Mouse (Mus musculus): ENCODE results near the gene Stx11.
"Not testable (repeated sequence)": the region's sequence is repeated elsewhere in the genome, so short reads cannot be mapped to it uniquely, and the experiment has no call there.

Gene Stx11

GRCm38 (mm10) chr10:12957271-12957670 lies 6.8 kb downstream of the Stx11 start:
- no peak for DNase-seq

DNA sequence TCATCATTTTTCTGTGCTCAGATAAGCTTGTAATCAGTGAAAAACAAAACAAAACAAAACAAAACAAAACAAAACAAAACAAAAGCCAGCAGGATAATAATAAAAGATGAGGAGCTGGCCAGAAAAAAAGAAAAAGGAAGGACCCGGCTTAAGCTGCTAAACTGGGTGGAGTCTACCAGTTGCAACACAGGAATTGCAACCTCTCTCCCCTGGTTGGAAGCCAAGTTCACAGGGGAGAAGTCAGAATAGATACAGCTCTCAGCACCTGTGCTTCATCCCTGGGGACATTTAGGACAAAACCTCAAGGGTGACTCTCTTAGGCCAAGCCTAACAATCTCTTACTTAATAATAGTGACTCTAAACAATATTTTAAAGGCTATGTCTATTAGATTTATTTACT lies 8.3 kb downstream of the Stx11 start:
- no peak for DNase-seq

DNA sequence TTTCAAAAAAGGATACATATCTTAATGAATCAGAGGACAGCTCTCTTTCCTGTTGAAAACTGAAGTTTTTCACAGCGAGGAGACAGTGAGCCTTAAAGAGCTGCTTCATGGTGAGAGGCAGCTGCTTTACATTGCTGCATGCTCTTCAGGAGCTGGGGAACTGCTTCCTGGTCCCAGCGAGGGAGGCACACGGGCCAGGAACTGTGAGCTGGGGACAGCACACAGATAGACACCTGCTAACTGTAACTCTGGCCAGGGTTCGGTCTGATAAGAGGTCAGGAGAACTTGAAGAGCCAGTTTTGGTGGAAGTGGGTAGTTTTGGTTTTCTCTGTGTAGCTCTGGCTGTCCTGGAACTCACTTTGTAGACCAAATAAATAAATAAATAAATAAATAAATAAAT lies 12.7 kb downstream of the Stx11 start:
- DNase-seq, result not testable (repeated sequence)

DNA sequence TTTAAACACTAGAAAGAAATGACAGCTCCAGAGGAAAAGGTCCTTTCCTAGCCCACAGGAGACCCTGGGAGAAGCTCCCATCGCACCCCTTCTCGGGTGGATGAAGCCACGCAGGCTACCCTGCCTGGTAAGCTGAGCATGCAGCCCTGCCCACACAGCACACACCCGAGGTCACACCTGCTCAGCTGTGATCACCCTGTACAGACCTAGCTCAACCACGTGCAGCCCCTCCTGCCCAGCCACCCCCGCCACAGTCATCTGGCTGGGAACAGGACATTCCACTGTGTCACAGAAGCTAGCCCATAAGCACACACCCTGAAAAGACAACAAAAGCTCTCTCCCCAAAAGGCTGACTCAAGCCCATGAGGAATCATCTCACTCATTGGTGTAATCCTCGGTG lies 14.8 kb downstream of the Stx11 start:
- DNase-seq, result no peak

GRCm38 (mm10) chr10:12947606-12948005 lies 16.5 kb downstream of the Stx11 start:
- no peak for DNase-seq

DNA sequence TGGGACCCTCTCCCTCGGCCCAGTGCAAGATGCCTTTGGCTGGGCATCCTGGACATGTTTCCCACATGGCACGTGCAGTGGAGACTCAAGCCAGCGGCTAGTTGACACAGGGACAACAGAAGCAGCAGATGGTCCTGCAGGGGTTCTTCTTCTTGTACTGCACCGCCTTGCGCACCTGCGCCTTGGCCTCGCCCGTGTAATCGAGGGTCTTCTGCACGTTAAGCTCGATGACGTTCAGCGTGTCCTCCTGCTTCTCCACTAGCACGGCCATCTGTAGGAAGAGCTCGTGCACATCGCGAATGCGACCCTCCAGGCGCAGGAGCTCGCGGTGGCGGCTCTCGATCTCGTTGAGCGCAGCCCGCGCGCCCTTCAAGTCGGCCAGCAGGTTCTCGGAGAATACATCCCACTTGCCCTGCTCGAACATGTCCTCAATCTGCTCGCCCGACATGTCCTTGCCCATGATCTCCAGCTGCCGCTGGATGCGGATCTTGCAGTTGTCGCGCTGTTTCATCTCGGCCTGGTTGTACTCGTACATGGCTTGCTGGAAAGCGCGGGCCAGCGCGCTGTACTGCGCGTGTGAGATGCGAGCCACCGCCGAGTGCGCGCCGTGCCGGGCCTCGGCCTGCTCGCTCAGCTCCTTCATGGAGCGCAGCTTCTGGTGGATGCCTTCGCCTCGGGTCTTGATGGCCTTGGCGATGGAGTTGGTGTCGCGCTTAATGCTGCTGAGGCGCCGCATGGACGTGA lies 22.9 kb downstream of the Stx11 start:
- DNase-seq, result peak; percentile 68 to 70

DNA sequence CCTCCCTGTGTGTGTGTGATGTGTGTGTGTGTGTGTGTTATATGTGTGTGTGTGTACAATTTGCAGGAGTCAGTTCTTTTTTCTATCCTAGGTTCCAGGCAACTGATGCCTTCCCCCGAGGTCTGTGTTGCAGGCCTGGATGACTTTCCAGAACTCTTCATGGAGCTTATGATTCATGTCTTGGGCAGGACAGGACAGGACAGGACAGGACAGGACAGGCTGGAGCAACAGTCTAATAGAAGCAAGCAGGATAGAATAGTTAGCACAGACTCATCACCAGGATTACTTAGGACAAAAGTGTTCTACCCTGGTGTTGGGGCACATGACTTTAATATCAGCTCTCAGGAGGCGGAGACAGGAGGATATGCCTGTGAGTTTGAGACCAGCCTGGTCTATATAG lies 25.3 kb downstream of the Stx11 start:
- no peak for DNase-seq

- DNase-seq, result no peak
Observed at GRCm38 (mm10) chr10:12936079-12936478, 28.0 kb downstream of the Stx11 start.

DNA sequence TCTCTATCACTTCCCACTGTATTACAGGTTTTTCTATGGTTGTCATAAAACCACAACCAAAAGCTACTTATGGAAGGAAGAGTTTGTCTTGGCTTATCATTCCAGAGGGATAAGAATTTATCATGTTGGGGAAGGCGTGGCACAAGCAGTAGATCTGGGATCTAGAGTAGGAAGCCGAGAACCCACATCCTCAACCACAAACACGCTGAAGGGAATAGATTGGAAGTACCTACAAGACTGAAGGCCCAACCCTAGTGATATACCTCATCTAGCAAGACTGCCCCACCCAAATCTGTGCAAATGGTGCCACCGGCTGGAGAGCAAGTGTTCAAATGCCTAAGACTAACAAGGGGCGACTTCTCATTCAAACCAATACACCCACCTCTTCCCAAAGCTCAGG lies 28.5 kb downstream of the Stx11 start:
- DNase-seq, result no peak

DNA sequence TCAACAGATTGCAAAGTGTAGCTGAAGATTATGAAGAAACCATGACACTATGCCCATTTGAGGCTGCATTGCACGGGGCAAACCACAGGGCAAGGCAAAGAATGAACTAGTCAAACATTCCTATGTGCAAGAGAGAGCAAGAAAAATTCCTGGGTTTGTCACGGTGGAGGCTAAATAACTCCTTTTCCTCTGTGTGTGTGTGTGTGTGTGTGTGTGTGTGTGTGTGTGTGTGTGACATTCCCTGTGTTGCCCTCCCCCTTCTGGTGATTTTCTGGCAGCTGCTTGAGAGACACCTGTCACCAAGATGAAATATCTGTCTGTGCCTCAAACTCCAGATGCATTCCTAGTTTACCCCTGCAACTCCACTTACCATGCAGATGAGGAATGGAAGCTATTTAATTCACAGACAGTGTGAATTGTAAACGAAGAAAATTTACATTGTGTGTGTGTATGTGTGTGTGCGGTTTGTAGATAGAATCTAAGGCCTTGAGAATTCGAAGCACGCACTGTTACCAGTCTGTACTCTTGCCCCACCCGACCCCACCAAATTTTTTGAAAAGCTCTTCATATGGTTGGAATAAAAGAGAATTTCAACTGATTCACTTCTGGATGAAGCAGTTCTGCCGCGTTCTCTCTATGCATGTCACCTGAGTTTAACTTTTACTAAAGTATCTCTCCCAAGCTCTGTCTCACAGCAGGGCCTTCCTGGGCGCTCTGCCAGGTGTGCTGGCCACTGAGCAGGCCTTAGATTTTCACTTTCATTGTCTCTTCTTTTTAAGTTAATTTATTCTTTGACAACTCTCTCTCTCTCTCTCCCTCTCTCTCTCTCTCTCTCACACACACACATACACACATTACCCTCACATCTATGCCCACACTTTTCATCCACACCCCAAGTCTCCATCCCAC lies 32.4 kb downstream of the Stx11 start:
- DNase-seq, result peak; percentile 15 to 26

DNA sequence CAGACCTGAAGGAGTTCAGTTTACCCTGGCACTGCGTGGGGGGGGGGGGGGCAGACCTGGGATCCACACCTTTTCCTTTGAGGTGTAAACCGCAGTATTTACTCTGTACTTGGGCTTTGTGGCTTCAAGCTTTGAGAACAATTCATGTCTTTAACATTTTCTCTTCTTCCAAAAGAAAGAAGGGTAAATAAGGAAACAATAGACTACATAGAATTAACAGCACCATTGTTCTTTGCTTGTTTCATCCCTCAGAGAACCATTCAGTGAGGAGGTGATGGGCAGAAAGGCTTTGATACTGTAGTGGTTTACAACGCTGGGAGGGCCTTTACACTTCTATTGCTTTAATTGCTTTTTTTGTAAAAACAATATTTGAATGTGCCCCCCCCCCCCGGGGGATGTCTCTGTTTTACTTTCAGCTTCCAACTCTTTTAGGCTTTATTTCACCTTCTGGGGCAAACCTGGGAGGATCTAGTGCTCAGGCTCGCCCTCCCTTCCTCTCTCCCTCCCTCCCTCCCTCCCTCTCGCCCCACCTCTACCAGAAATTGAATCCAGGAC lies 33.7 kb downstream of the Stx11 start:
- no peak for DNase-seq

GRCm38 (mm10) chr10:12929857-12930174 lies 34.3 kb downstream of the Stx11 start:
- no peak for DNase-seq

- no peak for DNase-seq
Observed at GRCm38 (mm10) chr10:12929149-12929856, 34.8 kb downstream of the Stx11 start.

- DNase-seq, result no peak
Observed at GRCm38 (mm10) chr10:12928193-12928592, 35.9 kb downstream of the Stx11 start.

DNA sequence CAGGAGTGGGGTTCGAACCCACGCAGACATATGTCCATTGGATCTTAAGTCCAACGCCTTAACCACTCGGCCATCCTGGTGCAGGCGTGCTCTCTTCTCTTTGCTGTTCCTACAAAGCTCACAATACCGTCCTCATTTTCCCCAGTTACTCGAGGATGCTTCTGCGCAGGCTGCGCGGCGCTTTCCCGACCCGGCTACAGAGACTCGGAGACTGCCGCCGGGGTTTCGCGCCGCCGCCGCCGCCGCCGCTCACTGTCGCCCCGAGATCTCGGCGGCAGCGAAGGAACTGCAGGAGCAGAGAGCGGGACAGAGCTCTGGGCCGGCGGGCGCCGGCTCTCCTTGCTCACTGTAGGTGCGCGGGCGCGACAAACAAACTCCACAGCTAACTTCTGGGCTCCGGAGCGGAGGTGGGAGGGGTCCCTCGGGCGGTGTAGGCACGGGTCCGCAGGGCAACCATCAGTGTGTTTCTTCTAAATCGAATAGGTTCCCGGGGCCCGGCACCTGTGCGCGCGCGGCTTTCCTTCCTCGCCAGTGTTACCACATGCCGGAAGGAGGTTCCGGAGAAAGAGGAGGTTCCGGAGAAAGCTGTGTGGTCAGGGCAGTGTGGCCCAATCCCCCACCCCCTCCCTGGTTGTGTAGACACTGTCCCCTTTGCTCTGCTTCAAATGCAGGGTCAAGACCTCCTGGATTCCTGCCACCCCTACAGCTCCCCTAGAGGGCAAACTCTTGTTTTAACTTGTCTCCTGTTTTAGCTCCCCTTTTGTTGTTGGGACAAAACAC lies 41.3 kb downstream of the Stx11 start:
- peak; percentile 97 to 99 for DNase-seq

GRCm38 (mm10) chr10:12922077-12922573 lies 42.0 kb downstream of the Stx11 start:
- DNase-seq, result no peak

DNA sequence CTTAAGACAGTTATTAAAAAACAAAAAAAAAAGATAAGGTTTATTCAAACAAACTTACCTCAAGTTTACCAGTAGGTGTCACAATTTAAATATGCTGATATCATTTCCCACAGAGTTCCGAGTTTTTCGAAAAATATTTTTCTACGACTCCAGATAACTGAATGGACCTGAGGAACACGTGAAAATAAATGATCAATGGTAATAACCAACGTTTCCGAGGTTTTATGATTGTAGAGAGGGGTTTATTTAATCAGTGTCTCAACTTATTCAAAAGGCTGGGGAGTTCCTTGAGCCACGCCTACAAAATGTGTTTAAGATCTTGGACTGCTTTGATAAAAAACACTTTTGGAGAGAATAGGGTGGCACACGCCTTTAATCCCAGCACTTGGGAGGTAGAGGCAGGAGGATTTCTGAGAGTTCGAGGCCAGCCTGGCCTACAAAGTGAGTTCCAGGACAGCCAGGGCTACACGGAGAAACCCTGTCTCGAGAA lies 42.5 kb downstream of the Stx11 start:
- DNase-seq, result peak; percentile 35 to 45

- DNase-seq, result peak; percentile 26 to 34
Observed at GRCm38 (mm10) chr10:12919287-12919686, 44.8 kb downstream of the Stx11 start.

GRCm38 (mm10) chr10:12917626-12918025 lies 46.5 kb downstream of the Stx11 start:
- no peak for DNase-seq

DNA sequence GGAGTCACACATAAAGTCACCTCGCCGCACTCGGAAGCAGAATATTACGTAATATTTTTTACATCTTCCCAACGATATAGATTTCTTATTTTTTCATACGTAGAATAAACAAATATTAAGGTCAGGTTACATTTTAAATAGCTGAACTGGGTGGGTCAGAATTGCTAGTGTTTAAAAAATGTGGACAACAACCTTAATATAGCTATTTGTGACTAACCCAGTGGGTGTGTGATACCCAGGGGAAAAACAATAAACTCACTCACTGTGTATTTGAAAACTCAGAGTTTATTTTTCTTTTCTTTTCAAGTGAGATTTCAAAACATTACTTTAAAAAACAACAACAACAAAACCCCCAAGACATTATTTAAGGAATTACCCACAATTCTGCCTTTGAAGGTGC lies 47.7 kb downstream of the Stx11 start:
- no peak for DNase-seq

DNA sequence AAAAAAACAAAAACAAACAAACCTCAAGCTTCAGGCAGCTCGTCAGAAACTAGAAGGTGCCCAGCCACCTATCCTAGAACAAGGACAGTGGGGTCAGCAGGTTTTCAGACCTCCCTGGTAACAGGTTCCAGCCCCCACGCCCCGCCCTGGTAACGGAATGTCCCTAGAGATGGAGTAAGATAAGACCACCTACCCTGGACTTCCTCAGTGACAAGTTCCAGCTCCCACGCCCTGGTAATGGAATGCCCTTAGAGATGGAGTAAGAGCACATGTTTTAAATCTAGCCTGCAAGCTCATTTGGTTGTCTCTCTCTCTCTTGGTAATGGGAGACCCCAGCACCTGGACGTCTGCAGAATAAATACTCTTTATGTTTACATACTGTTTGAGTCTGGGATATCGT lies 48.3 kb downstream of the Stx11 start:
- DNase-seq, result no peak

DNA sequence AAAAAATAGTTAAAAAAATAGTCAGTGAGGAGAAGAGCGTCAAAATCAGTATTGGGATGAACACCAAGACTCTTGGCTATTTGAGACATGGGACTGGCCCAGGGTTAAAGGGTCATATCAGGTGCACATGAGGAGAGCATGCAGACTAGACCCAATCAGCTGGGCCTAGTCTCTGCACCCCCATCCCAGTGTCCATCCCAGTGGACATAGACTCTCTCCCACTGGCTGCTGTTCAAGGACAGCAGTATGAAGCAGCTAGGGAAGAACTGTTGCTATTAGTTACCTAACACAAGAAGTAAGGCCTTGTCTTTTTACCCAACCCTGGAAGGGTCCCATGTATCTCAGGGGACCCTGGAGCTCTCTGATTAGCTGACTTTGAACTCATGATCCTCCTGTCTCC lies 49.9 kb downstream of the Stx11 start:
- no peak for DNase-seq
